Mouse (Mus musculus) E14TG2a.4 (cell line): ENCODE results near the gene Srcin1.

Source experiments
- CTCF ChIP-seq: conservative IDR thresholded peaks from 2 replicates; pipeline ENCODE4 v1.5.1; 2014; ENCODE audit warnings: low read length
- POU5F1 ChIP-seq: IDR thresholded peaks from 2 replicates; pipeline ENCODE4 v1.6.1; 2014; ENCODE audit warnings: low read length, borderline replicate concordance

DNA sequence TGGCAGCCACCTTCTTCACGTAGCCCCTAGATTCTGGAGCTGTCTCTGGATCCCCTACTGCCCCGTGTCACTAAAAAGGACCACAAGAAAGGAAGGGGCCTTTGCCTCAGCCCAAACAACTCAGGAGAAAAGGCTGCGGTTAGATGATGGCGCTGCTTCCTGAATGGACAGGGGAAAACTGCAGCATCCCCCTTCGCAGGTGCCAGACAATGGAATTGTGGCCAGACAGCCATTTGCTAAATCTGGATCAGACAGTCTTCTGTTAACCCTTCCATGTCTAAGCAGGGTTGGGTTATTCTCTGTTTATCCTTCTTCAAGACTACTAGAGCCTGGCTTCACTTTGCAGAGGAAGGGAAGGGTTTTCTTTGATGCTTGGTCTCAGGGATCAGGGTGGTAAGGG, 45.0 kb downstream of the Srcin1 start:
- TF ChIP-seq CTCF (no peak), POU5F1 (no peak)
